In the genomic region with DNA sequence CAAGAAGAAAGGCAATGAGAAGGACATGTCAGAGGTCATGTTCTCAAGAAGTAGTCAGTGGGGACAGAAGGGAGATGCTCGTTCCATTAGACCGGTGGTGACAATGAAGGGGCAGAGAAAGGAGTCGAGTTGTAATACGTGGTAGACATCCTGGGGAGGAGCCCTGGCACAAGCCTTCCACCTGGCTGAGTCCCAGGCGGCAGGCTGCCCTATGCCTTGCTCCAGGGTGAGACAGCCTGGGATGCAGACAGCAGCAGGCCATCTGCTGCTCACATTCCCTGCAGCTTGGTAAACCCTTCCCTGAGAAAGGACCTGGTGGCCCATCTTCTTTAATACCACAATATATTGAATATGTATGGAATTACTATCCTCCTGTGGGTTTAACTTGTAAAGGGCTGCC, we compare ENCODE assay signal across 18 mouse cellular contexts. TPM values are rescaled to one million over a fixed set of nuclear protein-coding genes. Genes with fewer than 3 reads are reported as not detected.
DNase-seq lines count a peak whose midpoint lies in the region; ATAC-seq and TF ChIP-seq lines count a peak whose summit lies in the region.
"Had no signal": no experiment of that assay in that cellular context is flagged by ENCODE, and none has a peak within 500 bp of the region (broad histone marks: within the 10 kb centered on the region; RNA-seq: fewer than 3 reads in every experiment).

No protein-coding gene starts in this region.

- WGBS in hindbrain, embryonic 14.5 days, result 35% methylated on average over 5 of the region's 5 CpGs
- WGBS in hindbrain, embryonic 12.5 days, result 53% methylated on average over 5 of the region's 5 CpGs
- 19% methylated on average over 5 of the region's 5 CpGs for WGBS in hindbrain, postnatal 0 days
- WGBS in limb, embryonic 10.5 days, result 55% methylated on average over 5 of the region's 5 CpGs

- H3K9me3 ChIP-seq in hindbrain, embryonic 14.5 days (ENCODE audit: control insufficient read depth, low read length), result no peaks in the 10 kb centered on the region
- no peaks in the 10 kb centered on the region for H3K9me3 ChIP-seq in hindbrain, embryonic 12.5 days (replicated peaks)
- no peaks in the 10 kb centered on the region for H3K9me3 ChIP-seq in hindbrain, postnatal 0 days (ENCODE audit: low read length)
- H3K9me3 ChIP-seq in limb, embryonic 10.5 days (replicated peaks), result no peaks in the 10 kb centered on the region
- H3K9me3 ChIP-seq: heart, embryonic 13.5 days; limb, embryonic 12.5 days; liver, embryonic 15.5 days; neural tube, embryonic 13.5 days had no signal

- no peak overlapping the region for H3K9ac ChIP-seq in hindbrain, embryonic 14.5 days
- no peak overlapping the region for H3K9ac ChIP-seq in hindbrain, embryonic 12.5 days
- H3K9ac ChIP-seq in hindbrain, postnatal 0 days (replicated peaks; ENCODE audit: low read length), result no peak overlapping the region
- H3K9ac ChIP-seq: heart, embryonic 13.5 days; limb, embryonic 12.5 days; liver, embryonic 15.5 days; neural tube, embryonic 13.5 days had no signal

- H3K4me1 ChIP-seq in hindbrain, embryonic 14.5 days (replicated peaks; ENCODE audit: control insufficient read depth, insufficient read depth, low read length), result 0 out of 2 replicates have a peak, but pooled peaks cover 4% of the 10 kb centered on the region
- H3K4me1 ChIP-seq in hindbrain, embryonic 12.5 days, result 0 out of 2 replicates have a peak, but pooled peaks cover 6% of the 10 kb centered on the region
- peaks cover 15% of the 10 kb centered on the region; the same call in 1 of the 2 replicates for H3K4me1 ChIP-seq in hindbrain, postnatal 0 days (ENCODE audit: insufficient read depth, low read length)
- H3K4me1 ChIP-seq in limb, embryonic 10.5 days, result no peaks in the 10 kb centered on the region
- H3K4me1 ChIP-seq: limb, embryonic 12.5 days had no signal

- no peaks in the 10 kb centered on the region for H3K27me3 ChIP-seq in hindbrain, embryonic 14.5 days (ENCODE audit: control insufficient read depth, insufficient read depth, low read length)
- no peaks in the 10 kb centered on the region for H3K27me3 ChIP-seq in hindbrain, embryonic 12.5 days
- no peaks in the 10 kb centered on the region for H3K27me3 ChIP-seq in hindbrain, postnatal 0 days (ENCODE audit: insufficient read depth, low read length)
- no peaks in the 10 kb centered on the region for H3K27me3 ChIP-seq in limb, embryonic 10.5 days (ENCODE audit: low read depth, poor library complexity, severe bottlenecking)
- H3K27me3 ChIP-seq: CH12.LX; heart, embryonic 13.5 days; limb, embryonic 12.5 days; liver, embryonic 15.5 days; neural tube, embryonic 13.5 days had no signal

- no peak for DNase-seq in hindbrain, embryonic 14.5 days (ENCODE audit: low spot score)
- DNase-seq in retina, postnatal 1 day, result peak; percentile 20
- no peak for DNase-seq in retina, embryonic 14.5 days (ENCODE audit: low spot score)
- peak; percentile 96 for DNase-seq in cerebellum, adult 9-10 months
- DNase-seq in hindbrain, postnatal 0 days (ENCODE audit: low spot score), result peak; percentile 64
- DNase-seq in limb, embryonic 10.5 days (ENCODE audit: low spot score), result no peak
- no peak for DNase-seq in B cell, adult 2 months
- DNase-seq: layer of hippocampus, adult 9-11 months; spleen, adult 18-20 months; thymus, postnatal 36 days had no signal

- no peak overlapping the region for H3K4me2 ChIP-seq in hindbrain, embryonic 14.5 days (replicated peaks)
- H3K4me2 ChIP-seq in hindbrain, embryonic 12.5 days (replicated peaks), result no peak overlapping the region
- no peak overlapping the region for H3K4me2 ChIP-seq in hindbrain, postnatal 0 days (ENCODE audit: low read depth, low read length)
- H3K4me2 ChIP-seq: heart, embryonic 13.5 days; limb, embryonic 12.5 days; liver, embryonic 15.5 days; neural tube, embryonic 13.5 days had no signal

- no peaks in the 10 kb centered on the region for H3K36me3 ChIP-seq in hindbrain, embryonic 14.5 days (replicated peaks; ENCODE audit: control insufficient read depth, insufficient read depth)
- H3K36me3 ChIP-seq in hindbrain, embryonic 12.5 days, result no peaks in the 10 kb centered on the region; the same call in 1 of the 2 replicates
- no peaks in the 10 kb centered on the region for H3K36me3 ChIP-seq in hindbrain, postnatal 0 days (ENCODE audit: insufficient read depth, low read length)
- no peaks in the 10 kb centered on the region for H3K36me3 ChIP-seq in limb, embryonic 10.5 days
- H3K36me3 ChIP-seq: heart, embryonic 13.5 days; limb, embryonic 12.5 days; liver, embryonic 15.5 days; neural tube, embryonic 13.5 days had no signal

- TF ChIP-seq CTCF in hindbrain, postnatal 0 days (IDR thresholded peaks at IDR 0.05; ENCODE audit: low read depth), result no peak

- H3K4me3 ChIP-seq in hindbrain, embryonic 14.5 days (replicated peaks; ENCODE audit: low read length), result no peak overlapping the region
- H3K4me3 ChIP-seq in hindbrain, embryonic 12.5 days, result no peak overlapping the region
- H3K4me3 ChIP-seq in hindbrain, postnatal 0 days (ENCODE audit: low read length), result no peak overlapping the region
- no peak overlapping the region for H3K4me3 ChIP-seq in limb, embryonic 10.5 days
- H3K4me3 ChIP-seq: erythroblast, embryonic 14.5 days; heart, embryonic 13.5 days; limb, embryonic 12.5 days; liver, embryonic 15.5 days; neural tube, embryonic 13.5 days had no signal

- peak; percentile 68; the same call in 1 of the 2 replicates for ATAC-seq in hindbrain, embryonic 14.5 days (ENCODE audit: low FRiP score)
- ATAC-seq in hindbrain, embryonic 12.5 days (ENCODE audit: low FRiP score), result no peak
- peak; percentile 77 for ATAC-seq in hindbrain, postnatal 0 days

- H3K27ac ChIP-seq in hindbrain, embryonic 14.5 days, result no peak overlapping the region
- H3K27ac ChIP-seq in hindbrain, embryonic 12.5 days, result no peak overlapping the region
- H3K27ac ChIP-seq in hindbrain, postnatal 0 days, result peak overlapping the region; percentile 22; the same call in 1 of the 2 replicates
- no peak overlapping the region for H3K27ac ChIP-seq in limb, embryonic 10.5 days
- H3K27ac ChIP-seq: heart, embryonic 13.5 days; kidney, postnatal 0 days; limb, embryonic 12.5 days; liver, embryonic 15.5 days; neural tube, embryonic 13.5 days had no signal

RNA-seq across cellular contexts. Expression of a gene that starts 22.6 kb away (rescaled TPM):
- 39.1 and 41.8 TPM in 2 replicates for polyA plus RNA-seq in hindbrain, embryonic 14.5 days (2014; fragmentation: Nextera tagmentation; extraction: Ambion mirVana)
- polyA plus RNA-seq in hindbrain, embryonic 12.5 days (2016; fragmentation: Nextera tagmentation; extraction: Ambion mirVana), result 41.5 and 46.5 TPM in 2 replicates
- total RNA-seq in hindbrain, postnatal 0 days (2014; rRNA removed), result 10.0 and 11.0 TPM in 2 replicates
- 46.2 and 51.9 TPM in 2 replicates for polyA plus RNA-seq in hindbrain, postnatal 0 days (2015; fragmentation: Nextera tagmentation; extraction: Ambion mirVana)
- 20.7 and 23.1 TPM in 2 replicates for polyA plus RNA-seq in limb, embryonic 10.5 days (2016; fragmentation: Nextera tagmentation; extraction: Ambion mirVana)

Comparison
In these comparisons a context has a peak if more than half of its experiments do, and no peak if none do; other contexts are left out.
1. DNase-seq: peak in retina, postnatal 1 day (single experiment), cerebellum, adult 9-10 months (single experiment) and hindbrain, postnatal 0 days (single experiment); none in hindbrain, embryonic 14.5 days (single experiment), retina, embryonic 14.5 days (single experiment), limb, embryonic 10.5 days (single experiment) and B cell, adult 2 months (0 of 2).